Mouse (Mus musculus): ENCODE measurements around the gene Per1. TPM values are rescaled to one million over a fixed set of nuclear protein-coding genes. Genes with fewer than 3 reads are reported as not detected.
A peak's percentile ranks its signal among the peaks of the same experiment; 100 is the strongest.

Gene Per1
- polyA plus RNA-seq, 1 experiment = 4.5 TPM

GRCm38 (mm10) chr11:69108223-69108622, 13.2 kb downstream of the Per1 start:
- Histone ChIP-seq H3K4me3 (ENCODE audit: insufficient read depth, poor library complexity, severe bottlenecking) (no peak overlapping the region), H3K27me3 (ENCODE audit: control insufficient read depth, insufficient read depth, insufficient read length) (no peaks in the 10 kb centered on the region), H3K36me3 (ENCODE audit: control insufficient read depth, insufficient read depth) (peaks cover 33% of the 10 kb centered on the region), H3K79me3 (ENCODE audit: low read depth) (no peaks in the 10 kb centered on the region), H3ac (ENCODE audit: control insufficient read depth, insufficient read length, low read depth) (no peak overlapping the region), H3K79me2 (ENCODE audit: control insufficient read depth, insufficient read depth) (no peaks in the 10 kb centered on the region)
- TF ChIP-seq CTCF (IDR thresholded peaks at IDR 0.05; ENCODE audit: control insufficient read depth, insufficient read depth, insufficient read length) (no peak), CEBPB (IDR thresholded peaks at IDR 0.05; ENCODE audit: low read depth) (no peak), USF1 (IDR thresholded peaks at IDR 0.05; ENCODE audit: low read depth) (no peak), MAX (IDR thresholded peaks at IDR 0.05) (no peak), MYOD1 (IDR thresholded peaks at IDR 0.05; ENCODE audit: control insufficient read depth, insufficient read length, low read depth) (no peak), FOSL1 (IDR thresholded peaks at IDR 0.05; ENCODE audit: insufficient read depth, low read length, poor library complexity, severe bottlenecking) (no peak), MYOG (IDR thresholded peaks at IDR 0.05; ENCODE audit: control insufficient read depth, extremely low read depth, insufficient read length) (no peak)

- no peak overlapping the region for H3ac ChIP-seq (ENCODE audit: control insufficient read depth, insufficient read length, low read depth)
- H3K79me2 ChIP-seq (ENCODE audit: control insufficient read depth, insufficient read depth) = no peaks in the 10 kb centered on the region
- no peak overlapping the region for H3K4me3 ChIP-seq (ENCODE audit: insufficient read depth, poor library complexity, severe bottlenecking)
- peaks cover 23% of the 10 kb centered on the region for H3K36me3 ChIP-seq (ENCODE audit: control insufficient read depth, insufficient read depth)
- no peaks in the 10 kb centered on the region for H3K79me3 ChIP-seq (ENCODE audit: low read depth)
- no peaks in the 10 kb centered on the region for H3K27me3 ChIP-seq (ENCODE audit: control insufficient read depth, insufficient read depth, insufficient read length)
- TF ChIP-seq CEBPB (IDR thresholded peaks at IDR 0.05; ENCODE audit: low read depth) = no peak
- TF ChIP-seq MYOG (IDR thresholded peaks at IDR 0.05; ENCODE audit: control insufficient read depth, extremely low read depth, insufficient read length) = no peak
- TF ChIP-seq MAX (IDR thresholded peaks at IDR 0.05) = no peak
- no peak for TF ChIP-seq USF1 (IDR thresholded peaks at IDR 0.05; ENCODE audit: low read depth)
- TF ChIP-seq FOSL1 (IDR thresholded peaks at IDR 0.05; ENCODE audit: insufficient read depth, low read length, poor library complexity, severe bottlenecking) = no peak
- no peak for TF ChIP-seq CTCF (IDR thresholded peaks at IDR 0.05; ENCODE audit: control insufficient read depth, insufficient read depth, insufficient read length)
- TF ChIP-seq MYOD1 (IDR thresholded peaks at IDR 0.05; ENCODE audit: control insufficient read depth, insufficient read length, low read depth) = no peak
Measured at GRCm38 (mm10) chr11:69109032-69109900, 14.2 kb downstream of the Per1 start.

GRCm38 (mm10) chr11:69110319-69111046, 15.5 kb downstream of the Per1 start:
- no peaks in the 10 kb centered on the region for H3K27me3 ChIP-seq (ENCODE audit: control insufficient read depth, insufficient read depth, insufficient read length)
- H3K79me3 ChIP-seq (ENCODE audit: low read depth) = no peaks in the 10 kb centered on the region
- no peak overlapping the region for H3K4me3 ChIP-seq (ENCODE audit: insufficient read depth, poor library complexity, severe bottlenecking)
- H3K79me2 ChIP-seq (ENCODE audit: control insufficient read depth, insufficient read depth) = no peaks in the 10 kb centered on the region
- no peak overlapping the region for H3ac ChIP-seq (ENCODE audit: control insufficient read depth, insufficient read length, low read depth)
- TF ChIP-seq FOSL1 (IDR thresholded peaks at IDR 0.05; ENCODE audit: insufficient read depth, low read length, poor library complexity, severe bottlenecking) (no peak), CTCF (IDR thresholded peaks at IDR 0.05; ENCODE audit: control insufficient read depth, insufficient read depth, insufficient read length) (no peak), MAX (IDR thresholded peaks at IDR 0.05) (no peak), USF1 (IDR thresholded peaks at IDR 0.05; ENCODE audit: low read depth) (no peak), CEBPB (IDR thresholded peaks at IDR 0.05; ENCODE audit: low read depth) (peak; percentile 1)
- peaks cover 17% of the 10 kb centered on the region for H3K36me3 ChIP-seq (ENCODE audit: control insufficient read depth, insufficient read depth)

- no peaks in the 10 kb centered on the region for H3K27me3 ChIP-seq (ENCODE audit: control insufficient read depth, insufficient read depth, insufficient read length)
- no peaks in the 10 kb centered on the region for H3K79me3 ChIP-seq (ENCODE audit: low read depth)
- TF ChIP-seq CTCF (IDR thresholded peaks at IDR 0.05; ENCODE audit: control insufficient read depth, insufficient read depth, insufficient read length) (no peak), USF1 (IDR thresholded peaks at IDR 0.05; ENCODE audit: low read depth) (no peak), CEBPB (IDR thresholded peaks at IDR 0.05; ENCODE audit: low read depth) (no peak), MAX (IDR thresholded peaks at IDR 0.05) (no peak), MYOG (IDR thresholded peaks at IDR 0.05; ENCODE audit: control insufficient read depth, extremely low read depth, insufficient read length) (no peak), FOSL1 (IDR thresholded peaks at IDR 0.05; ENCODE audit: insufficient read depth, low read length, poor library complexity, severe bottlenecking) (no peak), MYOD1 (IDR thresholded peaks at IDR 0.05; ENCODE audit: control insufficient read depth, insufficient read length, low read depth) (no peak)
- peaks cover 10% of the 10 kb centered on the region for H3K36me3 ChIP-seq (ENCODE audit: control insufficient read depth, insufficient read depth)
- H3K4me3 ChIP-seq (ENCODE audit: insufficient read depth, poor library complexity, severe bottlenecking) = no peak overlapping the region
- H3K79me2 ChIP-seq (ENCODE audit: control insufficient read depth, insufficient read depth) = no peaks in the 10 kb centered on the region
- H3ac ChIP-seq (ENCODE audit: control insufficient read depth, insufficient read length, low read depth) = no peak overlapping the region
Measured at GRCm38 (mm10) chr11:69111051-69111810, 16.2 kb downstream of the Per1 start.

- Histone ChIP-seq H3K4me3 (ENCODE audit: insufficient read depth, poor library complexity, severe bottlenecking) (no peak overlapping the region), H3K27me3 (ENCODE audit: control insufficient read depth, insufficient read depth, insufficient read length) (no peaks in the 10 kb centered on the region), H3ac (ENCODE audit: control insufficient read depth, insufficient read length, low read depth) (no peak overlapping the region), H3K79me2 (ENCODE audit: control insufficient read depth, insufficient read depth) (no peaks in the 10 kb centered on the region), H3K79me3 (ENCODE audit: low read depth) (no peaks in the 10 kb centered on the region), H3K36me3 (ENCODE audit: control insufficient read depth, insufficient read depth) (peaks cover 8% of the 10 kb centered on the region)
- no peak for TF ChIP-seq USF1 (IDR thresholded peaks at IDR 0.05; ENCODE audit: low read depth)
- no peak for TF ChIP-seq MAX (IDR thresholded peaks at IDR 0.05)
- TF ChIP-seq FOSL1 (IDR thresholded peaks at IDR 0.05; ENCODE audit: insufficient read depth, low read length, poor library complexity, severe bottlenecking) = no peak
- peak; percentile 1 for TF ChIP-seq CEBPB (IDR thresholded peaks at IDR 0.05; ENCODE audit: low read depth)
- no peak for TF ChIP-seq CTCF (IDR thresholded peaks at IDR 0.05; ENCODE audit: control insufficient read depth, insufficient read depth, insufficient read length)
Measured at GRCm38 (mm10) chr11:69111865-69112264, 16.8 kb downstream of the Per1 start.

Measured in C2C12 (cell line).